Mouse (Mus musculus): Measurements from ENCODE around the gene Cept1. TPM values are rescaled to one million over a fixed set of nuclear protein-coding genes. Genes with fewer than 3 reads are reported as not detected.

Cept1 gene
- total and polyA plus RNA-seq, 3 experiments = 15.9 to 32.0 TPM; not detected in 1

DNA sequence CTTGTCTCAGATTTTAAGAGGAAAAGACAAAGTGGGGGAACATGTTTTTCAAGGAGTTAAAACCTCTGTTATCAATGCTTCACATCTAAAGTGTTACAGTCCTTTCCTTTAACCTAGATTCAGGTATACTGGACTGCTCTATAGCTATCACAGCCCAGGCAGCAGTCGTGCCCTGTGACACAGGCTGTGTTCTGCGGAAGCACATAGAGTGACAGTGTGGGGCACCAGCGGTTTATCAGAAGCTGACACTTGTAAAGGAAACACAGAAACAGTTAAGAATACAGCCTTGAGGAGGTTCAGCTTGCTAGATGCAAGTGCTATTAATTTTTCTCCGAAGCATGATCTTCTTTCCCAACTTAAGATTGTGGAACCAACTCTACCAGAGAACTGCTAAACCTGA, 95.0 kb downstream of the Cept1 start:
- Histone ChIP-seq H3K9ac (ENCODE audit: control insufficient read depth, low read depth, low read length, poor library complexity, severe bottlenecking) (no peak overlapping the region), H3K36me3 (ENCODE audit: control insufficient read depth in 1 of 2, insufficient read depth in 2 of 2, low read length in 2 of 2) (no peaks in the 10 kb centered on the region), H3K4me3 (ENCODE audit: control insufficient read depth in 1 of 2, insufficient read depth in 1 of 2, low read depth in 2 of 2, low read length in 2 of 2) (no peak overlapping the region), H3K9me3 (replicated peaks; ENCODE audit: insufficient read depth, low read length) (no peaks in the 10 kb centered on the region), H3K79me2 (ENCODE audit: control insufficient read depth, insufficient read depth, low read length, poor library complexity) (no peaks in the 10 kb centered on the region), H3K4me1 (ENCODE audit: control insufficient read depth in 1 of 2, insufficient read depth in 2 of 2, low read length in 2 of 2) (no peaks in the 10 kb centered on the region), H3K27ac (ENCODE audit: control insufficient read depth, low read depth, low read length) (no peak overlapping the region), H3K27me3 (ENCODE audit: control insufficient read depth in 1 of 2, insufficient read depth in 2 of 2, low read length in 2 of 2) (peaks cover 3% of the 10 kb centered on the region in 2 experiments)
- TF ChIP-seq MAFK (IDR thresholded peaks at IDR 0.05; ENCODE audit: borderline replicate concordance, low read depth, low read length) (no peak), UBTF (IDR thresholded peaks at IDR 0.05; ENCODE audit: borderline replicate concordance, insufficient read depth, low read depth, low read length) (no peak), MYC (IDR thresholded peaks at IDR 0.05; ENCODE audit: low read depth, low read length) (no peak), TAL1 (IDR thresholded peaks at IDR 0.05; ENCODE audit: low read length) (no peak), CHD1 (IDR thresholded peaks at IDR 0.05; ENCODE audit: low read depth, low read length) (no peak), NRF1 (IDR thresholded peaks at IDR 0.05; ENCODE audit: insufficient read depth, low read depth, low read length, poor library complexity, severe bottlenecking) (no peak), SIN3A (IDR thresholded peaks at IDR 0.05; ENCODE audit: low read length) (no peak), HCFC1 (IDR thresholded peaks at IDR 0.05; ENCODE audit: low read depth, low read length) (no peak)
- DNase-seq (ENCODE audit: low read depth, low spot score) = no peak

Other genes starting within 250 kb of the Cept1 start
- not detected in 2 replicates for gene Chil6, start 141.6 kb downstream of the Cept1 start, total RNA-seq (2012; rRNA removed)
- gene Chil6, start 141.6 kb downstream of the Cept1 start, polyA plus RNA-seq (2012; ENCODE audit: insufficient read depth in 1 of 2, insufficient read length in 2 of 2, low read depth in 1 of 2, low replicate concordance in 2 of 2, missing spikeins in 1 of 2) = not detected
- 4.0 and 4.5 TPM in 2 replicates for gene Dennd2d, start 65.4 kb downstream of the Cept1 start, total RNA-seq (2012; rRNA removed)
- 1 to 10 TPM in 1 of 2 experiments, not detected in 1; 8.0 TPM for gene Dennd2d, start 65.4 kb downstream of the Cept1 start, polyA plus RNA-seq (2012; ENCODE audit: insufficient read depth in 1 of 2, insufficient read length in 2 of 2, low read depth in 1 of 2, low replicate concordance in 2 of 2, missing spikeins in 1 of 2)
- gene Dram2, start within 50 bp of the Cept1 start, total RNA-seq (2012; rRNA removed) = 14.1 and 16.7 TPM in 2 replicates
- 10 to 100 TPM in 1 of 2 experiments, not detected in 1; 20.1 TPM for gene Dram2, start within 50 bp of the Cept1 start, polyA plus RNA-seq (2012; ENCODE audit: insufficient read depth in 1 of 2, insufficient read length in 2 of 2, low read depth in 1 of 2, low replicate concordance in 2 of 2, missing spikeins in 1 of 2)
- gene Lrif1, start 137.2 kb upstream of the Cept1 start, total RNA-seq (2012; rRNA removed) = 4.4 and 4.5 TPM in 2 replicates
- gene Lrif1, start 137.2 kb upstream of the Cept1 start, polyA plus RNA-seq (2012; ENCODE audit: insufficient read depth in 1 of 2, insufficient read length in 2 of 2, low read depth in 1 of 2, low replicate concordance in 2 of 2, missing spikeins in 1 of 2) = 10 to 100 TPM in 1 of 2 experiments, not detected in 1; 10.7 TPM
- gene Cd53, start 242.3 kb upstream of the Cept1 start, total RNA-seq (2012; rRNA removed) = 0.58 and 0.69 TPM in 2 replicates
- 1 to 10 TPM in 1 of 2 experiments, not detected in 1; 1.4 TPM for gene Cd53, start 242.3 kb upstream of the Cept1 start, polyA plus RNA-seq (2012; ENCODE audit: insufficient read depth in 1 of 2, insufficient read length in 2 of 2, low read depth in 1 of 2, low replicate concordance in 2 of 2, missing spikeins in 1 of 2)

Data from MEL (cell line).